Mouse (Mus musculus) lung, postnatal 36 days (tissue): Measurements from ENCODE around the gene Ttc34.

Source experiments
- DNase-seq: peaks from one replicate; pipeline ENCODE4 v3.0.0; 2022; ENCODE audit warnings: mixed read lengths

Ttc34 gene

DNA sequence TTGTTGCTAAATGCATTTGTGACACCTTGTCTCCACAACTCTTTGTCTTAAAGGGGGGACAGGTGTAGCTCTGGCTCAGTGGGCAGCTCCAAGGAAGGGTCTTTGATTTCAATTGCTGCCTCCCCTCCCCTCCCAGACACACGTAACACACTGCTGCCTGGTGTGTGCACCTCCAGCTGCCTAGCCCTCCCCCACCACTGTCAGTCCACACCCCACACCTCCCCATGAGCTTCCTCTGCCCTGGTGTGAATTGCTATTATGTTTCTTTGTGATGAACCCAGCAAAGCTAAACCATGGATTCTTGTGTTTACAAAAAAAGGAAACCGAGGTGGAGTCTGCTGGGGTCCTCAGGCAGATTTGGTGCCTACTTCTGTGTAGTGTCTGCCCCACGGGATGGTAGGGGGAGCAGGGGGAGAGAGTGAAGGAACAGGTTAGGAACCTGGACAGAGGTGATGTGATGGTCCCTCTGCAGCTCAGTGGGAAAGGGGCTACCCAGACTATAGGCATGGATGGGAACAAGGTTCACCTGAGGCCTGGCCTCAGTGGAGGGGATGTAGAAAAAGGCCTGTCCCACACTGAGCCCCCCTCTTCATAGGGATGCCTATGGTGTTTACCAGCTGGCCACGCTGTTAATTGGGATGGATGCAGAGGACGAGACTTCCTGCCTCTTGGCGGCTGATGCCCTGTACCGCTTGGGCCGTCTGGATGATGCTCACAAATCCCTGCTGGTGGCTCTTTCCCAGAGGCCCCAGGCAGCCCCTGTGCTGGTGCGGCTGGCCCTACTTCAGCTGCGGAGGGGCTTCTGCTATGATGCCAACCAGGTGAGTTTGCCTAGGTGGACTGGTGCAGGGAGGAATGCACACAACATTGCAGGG lies 20.3 kb downstream of the Ttc34 start:
- DNase-seq, result no peak

DNA sequence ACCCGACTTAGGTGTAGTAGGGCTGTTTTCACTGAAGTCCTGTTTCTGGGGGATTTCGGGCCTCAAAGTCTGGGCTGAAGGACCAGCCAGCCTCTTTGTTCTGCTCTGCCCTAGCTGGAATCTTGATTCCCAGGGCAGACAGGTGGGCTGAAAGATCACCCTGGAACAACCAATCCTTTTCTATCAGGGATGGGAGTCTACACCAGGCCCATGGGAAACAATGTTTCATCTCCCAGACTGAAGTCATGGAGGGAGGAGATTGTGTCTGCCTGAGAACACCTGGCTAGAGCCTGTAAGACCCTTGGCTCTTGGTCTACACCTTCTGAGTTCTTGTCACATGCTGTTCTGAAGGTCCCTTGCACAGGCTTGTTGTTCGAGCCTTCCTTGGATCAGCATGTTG lies 21.3 kb downstream of the Ttc34 start:
- DNase-seq, result no peak

- DNase-seq, result no peak
These were observed 24.7 kb downstream of the Ttc34 start for GRCm38 (mm10) chr4:154861967-154862366.

- DNase-seq, result peak; percentile 23
These were observed 26.2 kb downstream of the Ttc34 start for GRCm38 (mm10) chr4:154863436-154863935.

- peak; percentile 94 for DNase-seq
These were observed 27.1 kb downstream of the Ttc34 start for GRCm38 (mm10) chr4:154864271-154864771.

- no peak for DNase-seq
These were observed 27.9 kb downstream of the Ttc34 start for GRCm38 (mm10) chr4:154864961-154865760.

- no peak for DNase-seq
These were observed 29.1 kb downstream of the Ttc34 start for GRCm38 (mm10) chr4:154866391-154866790.

GRCm38 (mm10) chr4:154867257-154867656 lies 30.0 kb downstream of the Ttc34 start:
- DNase-seq, result no peak

GRCm38 (mm10) chr4:154869440-154869839 lies 32.2 kb downstream of the Ttc34 start, which contains the start of gene Mmel1:
TSS of gene Mmel1 (plus strand) at chr4:154869585.
- DNase-seq, result no peak

DNA sequence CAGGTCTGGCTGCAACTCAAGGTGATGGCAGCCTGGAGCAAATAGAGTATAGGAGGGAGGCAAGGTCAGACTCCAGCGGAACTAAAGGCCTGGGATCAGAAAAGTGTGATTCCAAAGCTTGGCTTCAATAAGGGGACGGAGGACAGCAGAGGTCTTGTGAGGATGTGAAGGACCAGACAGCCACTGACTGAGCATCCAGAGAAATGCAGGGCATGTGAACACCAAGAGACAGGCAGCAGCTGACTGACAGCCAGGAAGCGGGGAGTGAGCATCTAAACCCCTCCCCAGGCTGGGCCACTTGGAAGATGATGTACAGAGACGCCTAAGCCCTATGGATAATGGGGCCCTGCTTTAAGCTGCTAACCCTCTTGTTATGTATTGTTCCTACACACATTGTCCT lies 33.5 kb downstream of the Ttc34 start:
- DNase-seq, result no peak

GRCm38 (mm10) chr4:154871757-154872251 lies 34.5 kb downstream of the Ttc34 start:
- DNase-seq, result no peak

DNA sequence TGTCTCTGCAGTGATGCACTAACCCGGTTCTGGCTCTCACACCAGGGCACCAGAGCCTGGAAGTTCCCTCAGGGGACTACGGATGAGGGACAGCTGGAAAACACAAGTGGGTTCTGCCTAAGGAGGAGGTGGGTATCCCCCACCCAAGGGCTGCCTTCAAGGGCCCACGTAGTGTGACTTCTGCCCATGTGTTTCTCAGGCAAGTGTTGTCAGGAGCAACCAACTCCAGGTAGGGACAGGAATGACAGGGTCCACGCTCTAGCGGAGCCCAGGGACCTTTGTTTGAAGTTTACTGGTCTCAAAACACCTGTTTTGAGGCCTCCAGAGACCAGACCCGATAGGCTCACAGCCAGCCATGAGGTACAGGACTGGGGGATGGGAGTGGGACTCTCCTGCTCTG lies 35.9 kb downstream of the Ttc34 start:
- DNase-seq, result no peak

DNA sequence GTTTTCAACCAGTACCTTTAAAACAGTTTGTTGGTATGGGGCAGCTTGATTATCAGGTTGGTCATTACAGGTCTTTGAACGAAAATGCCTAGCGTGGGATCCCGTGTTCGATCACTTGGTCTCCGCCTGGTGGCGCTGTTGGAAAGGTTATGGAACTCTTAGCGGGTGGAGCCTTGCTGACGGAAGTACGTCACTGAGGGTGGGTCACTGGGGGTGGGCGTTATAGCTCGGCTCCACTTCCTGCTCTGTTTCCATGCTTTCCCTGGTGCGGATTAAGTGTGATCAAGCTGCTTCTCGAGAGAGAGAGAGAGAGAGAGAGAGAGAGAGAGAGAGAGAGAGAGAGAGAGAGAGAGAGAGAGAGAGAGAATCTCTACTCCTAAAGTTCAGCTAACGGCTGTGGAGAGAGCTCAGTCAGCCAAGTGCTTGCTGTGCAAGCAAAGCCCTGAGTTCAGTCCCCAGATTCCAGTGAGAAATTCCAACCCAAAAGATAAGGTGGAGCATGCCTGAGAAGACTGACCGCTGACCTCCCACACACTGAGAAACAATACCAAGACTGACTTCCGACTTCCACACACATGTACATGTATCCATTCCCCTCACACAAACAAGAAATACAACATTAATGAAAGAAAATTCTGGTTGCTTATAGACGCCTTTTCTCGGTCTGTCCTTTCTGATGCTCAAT lies 40.7 kb downstream of the Ttc34 start:
- peak; percentile 93 for DNase-seq

GRCm38 (mm10) chr4:154880730-154881129 lies 43.5 kb downstream of the Ttc34 start:
- no peak for DNase-seq

DNA sequence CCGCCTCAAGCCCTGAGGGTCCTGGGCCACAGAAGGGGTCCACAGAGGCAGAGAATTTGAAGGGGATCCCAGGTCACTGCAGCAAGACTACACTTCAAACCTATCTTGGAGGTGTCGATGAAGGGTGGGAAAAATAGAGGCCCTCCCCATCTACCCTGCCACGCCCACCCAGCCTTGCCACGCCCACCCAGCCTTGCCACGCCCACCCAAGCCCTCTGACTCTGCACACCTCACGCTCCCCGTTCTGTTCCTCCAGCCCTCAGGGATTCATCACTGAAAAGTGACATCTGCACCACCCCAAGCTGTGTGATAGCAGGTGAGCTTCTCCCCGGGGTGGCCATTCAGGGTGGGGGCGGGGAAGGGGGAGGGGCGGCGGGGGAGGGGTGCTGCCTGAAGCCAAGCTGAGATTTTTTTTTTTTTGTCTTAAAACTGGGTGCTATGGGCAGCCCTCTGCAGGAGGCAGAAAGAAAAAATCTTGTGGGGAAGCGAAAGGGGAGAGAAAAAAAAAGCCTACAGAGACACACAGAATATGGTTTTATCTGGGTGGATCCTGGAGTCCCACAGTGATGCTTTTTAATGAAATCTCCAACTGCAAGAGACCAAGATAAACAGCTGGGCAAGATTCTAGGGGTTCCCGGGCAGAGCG lies 44.9 kb downstream of the Ttc34 start:
- no peak for DNase-seq

DNA sequence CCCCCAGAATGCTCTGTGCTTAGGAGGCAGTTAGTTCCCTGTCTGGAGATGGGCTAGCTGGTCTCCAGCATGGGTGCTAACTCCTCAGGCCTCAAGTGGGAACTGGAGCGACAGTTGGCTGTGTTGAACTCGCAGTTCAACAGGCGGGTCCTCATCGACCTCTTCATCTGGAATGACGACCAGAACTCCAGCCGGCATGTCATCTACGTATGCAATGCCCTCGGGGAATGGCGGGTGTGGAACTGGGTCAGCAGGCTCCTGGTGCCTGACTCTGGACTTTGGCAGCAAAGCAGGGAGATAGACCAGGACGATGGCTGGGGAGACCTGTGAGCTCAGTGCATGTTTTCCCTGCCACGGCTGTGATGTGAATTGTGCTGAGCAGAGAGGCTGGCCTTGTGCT lies 48.2 kb downstream of the Ttc34 start:
- no peak for DNase-seq

- DNase-seq, result no peak
These were observed 49.8 kb downstream of the Ttc34 start for GRCm38 (mm10) chr4:154886876-154887592.

- DNase-seq, result no peak
These were observed 50.5 kb downstream of the Ttc34 start for GRCm38 (mm10) chr4:154887593-154888250.

DNA sequence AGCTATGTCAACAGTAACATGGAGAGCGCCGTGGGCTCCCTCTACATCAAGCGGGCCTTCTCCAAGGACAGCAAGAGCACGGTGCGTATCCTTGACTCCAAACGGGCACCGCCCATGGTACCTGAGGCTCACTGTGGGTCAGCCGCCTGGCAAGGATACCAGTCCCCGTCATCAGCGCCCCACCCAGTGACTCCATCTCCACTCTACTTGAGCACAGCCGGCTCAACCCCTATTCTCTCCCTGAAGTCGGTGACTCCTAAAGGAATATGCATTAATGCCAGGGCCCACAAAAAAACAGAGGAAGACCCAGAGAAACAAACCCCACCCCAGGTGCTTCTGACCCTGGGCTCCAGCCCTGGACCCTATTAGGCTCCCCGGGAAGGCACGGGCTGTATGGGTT lies 53.6 kb downstream of the Ttc34 start:
- DNase-seq, result peak; percentile 17

DNA sequence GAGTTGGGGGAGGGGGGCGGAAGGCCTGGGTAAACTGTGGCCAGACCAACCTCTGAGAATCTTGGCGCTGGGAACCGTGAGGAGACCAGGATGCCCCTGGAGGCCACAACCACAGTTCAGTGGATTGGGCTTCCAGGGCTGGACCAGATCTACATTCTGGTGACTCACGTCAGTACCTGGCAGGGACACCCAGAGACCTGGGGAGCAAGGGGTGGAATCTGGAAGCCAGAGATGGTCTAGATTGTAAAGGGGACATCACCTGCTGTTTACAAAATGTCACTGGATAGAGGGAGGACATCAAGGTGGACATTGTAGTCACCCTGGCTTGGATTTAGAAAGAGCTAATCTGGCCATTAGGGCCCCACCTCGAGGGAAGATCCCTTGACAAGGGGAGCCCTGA lies 58.3 kb downstream of the Ttc34 start:
- DNase-seq, result no peak
